Mouse (Mus musculus): Measurements from ENCODE around the gene Slit3.
A peak's percentile ranks its signal among the peaks of the same experiment; 100 is the strongest.

Slit3 gene

GRCm38 (mm10) chr11:35124489-35125107, 3.6 kb downstream of the Slit3 start:
- no peak for DNase-seq (ENCODE audit: low read depth, low spot score)

GRCm38 (mm10) chr11:35125108-35125490, 4.1 kb downstream of the Slit3 start:
- no peak for DNase-seq (ENCODE audit: low read depth, low spot score)

GRCm38 (mm10) chr11:35131740-35132139, 10.7 kb downstream of the Slit3 start:
- DNase-seq (ENCODE audit: low read depth, low spot score) = no peak

GRCm38 (mm10) chr11:35136625-35137024, 15.6 kb downstream of the Slit3 start:
- DNase-seq (ENCODE audit: low read depth, low spot score) = no peak

GRCm38 (mm10) chr11:35140092-35140491, 19.1 kb downstream of the Slit3 start:
- no peak for DNase-seq (ENCODE audit: low read depth, low spot score)

GRCm38 (mm10) chr11:35142202-35142601, 21.2 kb downstream of the Slit3 start:
- DNase-seq (ENCODE audit: low read depth, low spot score) = no peak

- DNase-seq (ENCODE audit: low read depth, low spot score) = no peak
Measured at GRCm38 (mm10) chr11:35142698-35143360, 21.8 kb downstream of the Slit3 start.

- no peak for DNase-seq (ENCODE audit: low read depth, low spot score)
Measured at GRCm38 (mm10) chr11:35147818-35148445, 26.9 kb downstream of the Slit3 start.

GRCm38 (mm10) chr11:35151539-35151951, 30.5 kb downstream of the Slit3 start:
- peak; percentile 67 for DNase-seq (ENCODE audit: low read depth, low spot score)

GRCm38 (mm10) chr11:35152875-35153274, 31.9 kb downstream of the Slit3 start:
- DNase-seq (ENCODE audit: low read depth, low spot score) = no peak

GRCm38 (mm10) chr11:35154449-35154848, 33.4 kb downstream of the Slit3 start:
- DNase-seq (ENCODE audit: low read depth, low spot score) = no peak

- no peak for DNase-seq (ENCODE audit: low read depth, low spot score)
Measured at GRCm38 (mm10) chr11:35155281-35155680, 34.3 kb downstream of the Slit3 start.

- no peak for DNase-seq (ENCODE audit: low read depth, low spot score)
Measured at GRCm38 (mm10) chr11:35156676-35157075, 35.7 kb downstream of the Slit3 start.

GRCm38 (mm10) chr11:35160682-35161211, 39.7 kb downstream of the Slit3 start:
- no peak for DNase-seq (ENCODE audit: low read depth, low spot score)

- DNase-seq (ENCODE audit: low read depth, low spot score) = no peak
Measured at GRCm38 (mm10) chr11:35163396-35163795, 42.4 kb downstream of the Slit3 start.

GRCm38 (mm10) chr11:35167176-35167575, 46.2 kb downstream of the Slit3 start:
- DNase-seq (ENCODE audit: low read depth, low spot score) = no peak

GRCm38 (mm10) chr11:35171505-35171904, 50.5 kb downstream of the Slit3 start:
- no peak for DNase-seq (ENCODE audit: low read depth, low spot score)

GRCm38 (mm10) chr11:35177564-35177963, 56.5 kb downstream of the Slit3 start:
- no peak for DNase-seq (ENCODE audit: low read depth, low spot score)

GRCm38 (mm10) chr11:35178144-35178817, 57.3 kb downstream of the Slit3 start:
- DNase-seq (ENCODE audit: low read depth, low spot score) = peak; percentile 19

GRCm38 (mm10) chr11:35179305-35179704, 58.3 kb downstream of the Slit3 start:
- DNase-seq (ENCODE audit: low read depth, low spot score) = no peak

- no peak for DNase-seq (ENCODE audit: low read depth, low spot score)
Measured at GRCm38 (mm10) chr11:35182887-35183286, 61.9 kb downstream of the Slit3 start.

GRCm38 (mm10) chr11:35194826-35195225, 73.8 kb downstream of the Slit3 start:
- no peak for DNase-seq (ENCODE audit: low read depth, low spot score)

Data from R1 (cell line).